Mouse (Mus musculus): ENCODE measurements around the gene Sh3bp1.

DNA sequence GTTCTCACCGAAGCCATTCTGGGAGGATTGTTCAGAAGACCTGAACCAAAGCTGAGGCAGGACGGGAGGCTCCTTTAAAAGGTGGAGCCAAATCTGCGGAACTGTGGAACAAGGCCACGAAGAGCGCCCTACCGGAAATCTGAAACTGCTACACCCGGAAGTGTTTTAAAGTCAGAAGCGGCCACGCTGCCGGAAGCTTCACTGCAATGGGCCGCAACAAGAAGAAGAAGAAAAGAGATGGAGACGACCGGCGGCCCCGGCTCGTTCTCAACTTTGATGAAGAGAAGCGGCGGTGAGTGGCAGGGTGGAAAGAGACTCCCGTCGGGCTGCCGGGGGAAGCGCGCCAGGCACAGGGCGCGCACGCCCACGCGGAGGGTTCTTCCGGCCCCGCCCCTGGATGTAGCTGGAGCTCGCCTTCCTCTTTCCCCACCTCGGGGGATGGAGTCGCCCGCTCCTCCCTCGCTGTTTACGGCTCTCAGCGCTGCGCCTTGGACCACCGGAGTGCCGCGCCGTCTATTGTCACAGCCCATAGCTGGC lies 35.3 kb downstream of the Sh3bp1 start, which contains the start of gene Nol12:
- TF ChIP-seq CTCF (IDR thresholded peaks at IDR 0.05; ENCODE audit: low read depth, low read length), result no peak
- TF ChIP-seq GATA1 (IDR thresholded peaks at IDR 0.05; ENCODE audit: borderline replicate concordance, low read length), result no peak
- no peak for TF ChIP-seq POLR2AphosphoS5 (IDR thresholded peaks at IDR 0.05; ENCODE audit: insufficient replicate concordance, low read depth, low read length)
- TF ChIP-seq TAL1 (conservative IDR thresholded peaks at IDR 0.05; ENCODE audit: low read depth, low read length), result no peak
- no peak for TF ChIP-seq GATA2 (IDR thresholded peaks at IDR 0.05; ENCODE audit: borderline replicate concordance, low read depth, low read length)
